Mouse (Mus musculus): ENCODE data around the gene Kcnj11. TPM values are rescaled to one million over a fixed set of nuclear protein-coding genes. Genes with fewer than 3 reads are reported as not detected.

Kcnj11 gene
- polyA plus RNA-seq, 1 experiment from 2014 or later = 0.79 TPM

Other genes starting within 250 kb of the Kcnj11 start
- gene Kdelr1, start 228.0 kb downstream of the Kcnj11 start, polyA plus RNA-seq (2016; fragmentation: Nextera tagmentation; extraction: Ambion mirVana) = 41.8 and 54.4 TPM in 2 replicates
- 1.3 and 1.5 TPM in 2 replicates for gene Grin2d, start 222.4 kb downstream of the Kcnj11 start, polyA plus RNA-seq (2016; fragmentation: Nextera tagmentation; extraction: Ambion mirVana)
- 0.22 and 0.56 TPM in 2 replicates for gene Syngr4, start 204.1 kb downstream of the Kcnj11 start, polyA plus RNA-seq (2016; fragmentation: Nextera tagmentation; extraction: Ambion mirVana)
- 3.9 and 4.4 TPM in 2 replicates for gene Tmem143, start 203.8 kb downstream of the Kcnj11 start, polyA plus RNA-seq (2016; fragmentation: Nextera tagmentation; extraction: Ambion mirVana)
- 32.8 and 33.2 TPM in 2 replicates for gene Emp3, start 179.4 kb downstream of the Kcnj11 start, polyA plus RNA-seq (2016; fragmentation: Nextera tagmentation; extraction: Ambion mirVana)
- 2.8 and 3.7 TPM in 2 replicates for gene Ccdc114, start 176.7 kb downstream of the Kcnj11 start, polyA plus RNA-seq (2016; fragmentation: Nextera tagmentation; extraction: Ambion mirVana)
- gene Abcc6, start 70.5 kb downstream of the Kcnj11 start, polyA plus RNA-seq (2016; fragmentation: Nextera tagmentation; extraction: Ambion mirVana) = 0.22 and 0.71 TPM in 2 replicates
- 33.3 and 36.4 TPM in 2 replicates for gene Nomo1, start 67.1 kb downstream of the Kcnj11 start, polyA plus RNA-seq (2016; fragmentation: Nextera tagmentation; extraction: Ambion mirVana)
- gene Abcc8, start 79.3 kb upstream of the Kcnj11 start, polyA plus RNA-seq (2016; fragmentation: Nextera tagmentation; extraction: Ambion mirVana) = 6.0 and 7.6 TPM in 2 replicates
- gene Ush1c, start 137.7 kb upstream of the Kcnj11 start, polyA plus RNA-seq (2016; fragmentation: Nextera tagmentation; extraction: Ambion mirVana) = 2.7 and 3.6 TPM in 2 replicates
- 0.11 and 0.14 TPM in 2 replicates for gene Otog, start 140.2 kb upstream of the Kcnj11 start, polyA plus RNA-seq (2016; fragmentation: Nextera tagmentation; extraction: Ambion mirVana)